Mouse (Mus musculus): Measurements from ENCODE around the gene Gm5152.
"Not testable (repeated sequence)": the region's sequence is repeated elsewhere in the genome, so short reads cannot be mapped to it uniquely, and the experiment has no call there.

Gm5152 gene

GRCm38 (mm10) chr5:10246426-10246825 lies at the start of gene Gm5152:
TSS of gene Gm5152 (minus strand) at chr5:10246526.
- DNase-seq (ENCODE audit: low spot score) = not testable (repeated sequence)

- not testable (repeated sequence) for DNase-seq (ENCODE audit: low spot score)
Measured at GRCm38 (mm10) chr5:10254768-10255167, 8.4 kb upstream of the Gm5152 start.

GRCm38 (mm10) chr5:10245770-10246169 lies 556 bp downstream of the Gm5152 start:
- not testable (repeated sequence) for DNase-seq (ENCODE audit: low spot score)

GRCm38 (mm10) chr5:10240436-10240835 lies 5.9 kb downstream of the Gm5152 start:
- not testable (repeated sequence) for DNase-seq (ENCODE audit: low spot score)

GRCm38 (mm10) chr5:10220317-10220716 lies 26.0 kb downstream of the Gm5152 start:
- DNase-seq (ENCODE audit: low spot score) = no peak

GRCm38 (mm10) chr5:10203067-10203466 lies 43.3 kb downstream of the Gm5152 start:
- DNase-seq (ENCODE audit: low spot score) = no peak

GRCm38 (mm10) chr5:10196880-10197279 lies 49.4 kb downstream of the Gm5152 start:
- DNase-seq (ENCODE audit: low spot score) = no peak

Measured in embryo, embryonic 10.5 days (tissue).